Mouse (Mus musculus): ENCODE data around the gene Adcy3. TPM values are rescaled to one million over a fixed set of nuclear protein-coding genes. Genes with fewer than 3 reads are reported as not detected.

Gene Adcy3
- polyA plus RNA-seq, 1 experiment from 2014 or later: 14.1 TPM

- H3K27ac ChIP-seq: no peak overlapping the region
Observed at GRCm38 (mm10) chr12:4184648-4185047, 51.7 kb downstream of the Adcy3 start.

GRCm38 (mm10) chr12:4188171-4189059, 55.5 kb downstream of the Adcy3 start:
- Histone ChIP-seq H3K27ac (peak overlapping the region; percentile 35; the same call in 1 of the 2 replicates), H3K9ac (no peak overlapping the region), H3K27me3 (no peaks in the 10 kb centered on the region), H3K36me3 (no peaks in the 10 kb centered on the region; the same call in 1 of the 2 replicates), H3K9me3 (no peaks in the 10 kb centered on the region), H3K4me2 (no peak overlapping the region), H3K4me1 (peaks cover 24% of the 10 kb centered on the region), H3K4me3 (no peak overlapping the region)
- ATAC-seq (ENCODE audit: insufficient number of reproducible peaks, low FRiP score, low TSS enrichment, low read depth): 0 out of 2 replicates have a peak, but pooled peaks have one; percentile 35
- 23% methylated on average over 14 of the region's 14 CpGs for WGBS

More at GRCm38 (mm10) chr12:4184648-4185047, 51.7 kb downstream of the Adcy3 start:
- Histone ChIP-seq H3K4me2 (no peak overlapping the region), H3K9me3 (no peaks in the 10 kb centered on the region), H3K27me3 (no peaks in the 10 kb centered on the region), H3K4me1 (peaks cover 6% of the 10 kb centered on the region), H3K9ac (no peak overlapping the region), H3K4me3 (no peak overlapping the region), H3K36me3 (peaks cover 4% of the 10 kb centered on the region; the same call in 1 of the 2 replicates)
- WGBS: 65% methylated on average over 2 of the region's 2 CpGs
- ATAC-seq (ENCODE audit: insufficient number of reproducible peaks, low FRiP score, low TSS enrichment, low read depth): no peak

GRCm38 (mm10) chr12:4189060-4189447, 56.2 kb downstream of the Adcy3 start:
- no peak overlapping the region for H3K4me2 ChIP-seq
- H3K9ac ChIP-seq: no peak overlapping the region
- no peaks in the 10 kb centered on the region for H3K9me3 ChIP-seq
- no peak overlapping the region for H3K27ac ChIP-seq
- H3K27me3 ChIP-seq: no peaks in the 10 kb centered on the region
- H3K4me1 ChIP-seq: peaks cover 28% of the 10 kb centered on the region
- ATAC-seq (ENCODE audit: insufficient number of reproducible peaks, low FRiP score, low TSS enrichment, low read depth): no peak
- H3K4me3 ChIP-seq: no peak overlapping the region
- H3K36me3 ChIP-seq: no peaks in the 10 kb centered on the region; the same call in 1 of the 2 replicates
- WGBS: 45% methylated on average over 5 of the region's 5 CpGs

GRCm38 (mm10) chr12:4192514-4192913, 59.6 kb downstream of the Adcy3 start:
- Histone ChIP-seq H3K9ac (no peak overlapping the region), H3K4me3 (no peak overlapping the region), H3K4me2 (no peak overlapping the region), H3K36me3 (peaks cover 11% of the 10 kb centered on the region), H3K27me3 (no peaks in the 10 kb centered on the region), H3K9me3 (no peaks in the 10 kb centered on the region), H3K4me1 (peaks cover 28% of the 10 kb centered on the region), H3K27ac (no peak overlapping the region)
- WGBS: 41% methylated on average over 6 of the region's 6 CpGs
- no peak for ATAC-seq (ENCODE audit: insufficient number of reproducible peaks, low FRiP score, low TSS enrichment, low read depth)

GRCm38 (mm10) chr12:4193025-4193740, 60.3 kb downstream of the Adcy3 start:
- H3K9me3 ChIP-seq: no peaks in the 10 kb centered on the region
- H3K9ac ChIP-seq: no peak overlapping the region
- no peak overlapping the region for H3K4me2 ChIP-seq
- H3K27ac ChIP-seq: no peak overlapping the region
- peaks cover 26% of the 10 kb centered on the region for H3K4me1 ChIP-seq
- no peak for ATAC-seq (ENCODE audit: insufficient number of reproducible peaks, low FRiP score, low TSS enrichment, low read depth)
- peaks cover 16% of the 10 kb centered on the region for H3K36me3 ChIP-seq
- WGBS: 22% methylated on average over 10 of the region's 10 CpGs
- H3K27me3 ChIP-seq: no peaks in the 10 kb centered on the region
- no peak overlapping the region for H3K4me3 ChIP-seq

GRCm38 (mm10) chr12:4194643-4195042, 61.7 kb downstream of the Adcy3 start:
- ATAC-seq (ENCODE audit: insufficient number of reproducible peaks, low FRiP score, low TSS enrichment, low read depth): no peak
- Histone ChIP-seq H3K4me3 (no peak overlapping the region), H3K9ac (no peak overlapping the region), H3K27me3 (no peaks in the 10 kb centered on the region), H3K4me1 (peaks cover 22% of the 10 kb centered on the region), H3K36me3 (peaks cover 27% of the 10 kb centered on the region), H3K9me3 (no peaks in the 10 kb centered on the region), H3K4me2 (no peak overlapping the region), H3K27ac (no peak overlapping the region)
- WGBS: 92% methylated on average over 14 of the region's 14 CpGs

GRCm38 (mm10) chr12:4198702-4199101, 65.8 kb downstream of the Adcy3 start:
- no peak overlapping the region for H3K9ac ChIP-seq
- H3K4me2 ChIP-seq: no peak overlapping the region
- no peak overlapping the region for H3K27ac ChIP-seq
- H3K4me3 ChIP-seq: no peak overlapping the region
- 83% methylated on average over 4 of the region's 4 CpGs for WGBS
- ATAC-seq (ENCODE audit: insufficient number of reproducible peaks, low FRiP score, low TSS enrichment, low read depth): no peak
- no peaks in the 10 kb centered on the region for H3K9me3 ChIP-seq
- no peaks in the 10 kb centered on the region for H3K27me3 ChIP-seq
- peaks cover 61% of the 10 kb centered on the region for H3K36me3 ChIP-seq
- H3K4me1 ChIP-seq: peaks cover under 1% of the 10 kb centered on the region

GRCm38 (mm10) chr12:4199271-4199670, 66.4 kb downstream of the Adcy3 start:
- no peak overlapping the region for H3K4me3 ChIP-seq
- no peaks in the 10 kb centered on the region for H3K4me1 ChIP-seq
- 93% methylated on average over 11 of the region's 11 CpGs for WGBS
- no peak overlapping the region for H3K9ac ChIP-seq
- H3K27me3 ChIP-seq: no peaks in the 10 kb centered on the region
- no peak overlapping the region for H3K27ac ChIP-seq
- H3K4me2 ChIP-seq: no peak overlapping the region
- no peak for ATAC-seq (ENCODE audit: insufficient number of reproducible peaks, low FRiP score, low TSS enrichment, low read depth)
- H3K9me3 ChIP-seq: no peaks in the 10 kb centered on the region
- H3K36me3 ChIP-seq: peaks cover 64% of the 10 kb centered on the region

- H3K9me3 ChIP-seq: no peaks in the 10 kb centered on the region
- H3K27me3 ChIP-seq: no peaks in the 10 kb centered on the region
- no peaks in the 10 kb centered on the region for H3K4me1 ChIP-seq
- H3K9ac ChIP-seq: no peak overlapping the region
- no peak overlapping the region for H3K4me3 ChIP-seq
- ATAC-seq (ENCODE audit: insufficient number of reproducible peaks, low FRiP score, low TSS enrichment, low read depth): no peak
- peaks cover 75% of the 10 kb centered on the region for H3K36me3 ChIP-seq
- no peak overlapping the region for H3K27ac ChIP-seq
- 84% methylated on average over 13 of the region's 13 CpGs for WGBS
- no peak overlapping the region for H3K4me2 ChIP-seq
Observed at GRCm38 (mm10) chr12:4201454-4202200, 68.7 kb downstream of the Adcy3 start.

GRCm38 (mm10) chr12:4202206-4202605, 69.3 kb downstream of the Adcy3 start:
- no peak overlapping the region for H3K4me3 ChIP-seq
- ATAC-seq (ENCODE audit: insufficient number of reproducible peaks, low FRiP score, low TSS enrichment, low read depth): no peak
- 89% methylated on average over 4 of the region's 4 CpGs for WGBS

GRCm38 (mm10) chr12:4206106-4206505, 73.2 kb downstream of the Adcy3 start:
- H3K4me1 ChIP-seq: no peaks in the 10 kb centered on the region
- no peaks in the 10 kb centered on the region for H3K27me3 ChIP-seq
- no peaks in the 10 kb centered on the region for H3K9me3 ChIP-seq
- H3K4me2 ChIP-seq: no peak overlapping the region
- H3K36me3 ChIP-seq: peaks cover 85% of the 10 kb centered on the region
- H3K9ac ChIP-seq: no peak overlapping the region
- 92% methylated on average over 11 of the region's 11 CpGs for WGBS
- ATAC-seq (ENCODE audit: insufficient number of reproducible peaks, low FRiP score, low TSS enrichment, low read depth): no peak
- H3K27ac ChIP-seq: no peak overlapping the region
- no peak overlapping the region for H3K4me3 ChIP-seq

More at GRCm38 (mm10) chr12:4202206-4202605, 69.3 kb downstream of the Adcy3 start:
- peaks cover 80% of the 10 kb centered on the region for H3K36me3 ChIP-seq
- no peaks in the 10 kb centered on the region for H3K27me3 ChIP-seq
- no peak overlapping the region for H3K4me2 ChIP-seq
- H3K9me3 ChIP-seq: no peaks in the 10 kb centered on the region
- no peak overlapping the region for H3K27ac ChIP-seq
- no peaks in the 10 kb centered on the region for H3K4me1 ChIP-seq
- no peak overlapping the region for H3K9ac ChIP-seq
